26 mouse cellular contexts compared by ENCODE assay signal in the genomic region with DNA sequence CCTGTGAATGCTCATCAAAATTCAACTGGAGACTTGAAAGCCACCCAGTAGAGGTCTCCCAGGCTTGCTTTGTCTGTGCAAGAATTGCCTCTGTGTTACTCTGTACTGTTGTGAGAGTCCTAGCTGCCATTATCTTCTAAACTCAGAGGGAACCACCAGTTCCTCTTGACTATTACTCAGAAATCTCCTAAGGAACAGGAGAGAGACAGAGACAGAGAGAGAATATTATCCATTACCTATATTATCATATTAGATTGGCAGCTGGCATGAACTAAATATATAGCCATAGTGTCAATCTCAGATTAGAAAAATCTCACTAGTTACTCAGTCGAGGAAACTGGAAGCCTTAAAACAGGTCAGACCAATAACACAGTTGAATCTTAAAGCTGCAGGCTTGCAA.
"Had no signal": no experiment of that assay in that cellular context is flagged by ENCODE, and none has a peak within 500 bp of the region (broad histone marks: within the 10 kb centered on the region; RNA-seq: fewer than 3 reads in every experiment).

No protein-coding gene starts in this region.

- H3K9ac ChIP-seq: embryonic facial prominence, embryonic 12.5 days; embryonic facial prominence, embryonic 13.5 days; embryonic facial prominence, embryonic 15.5 days; forebrain, embryonic 12.5 days; forebrain, embryonic 13.5 days; forebrain, embryonic 15.5 days; forebrain, postnatal 0 days had no signal

- H3K9me3 ChIP-seq: embryonic facial prominence, embryonic 10.5 days; embryonic facial prominence, embryonic 12.5 days; embryonic facial prominence, embryonic 13.5 days; embryonic facial prominence, embryonic 15.5 days; forebrain, embryonic 10.5 days; forebrain, embryonic 12.5 days; forebrain, embryonic 13.5 days; forebrain, embryonic 15.5 days; heart, embryonic 10.5 days had no signal

- H3K36me3 ChIP-seq: embryonic facial prominence, embryonic 10.5 days; embryonic facial prominence, embryonic 12.5 days; embryonic facial prominence, embryonic 13.5 days; embryonic facial prominence, embryonic 15.5 days; forebrain, embryonic 10.5 days; forebrain, embryonic 12.5 days; forebrain, embryonic 15.5 days; heart, embryonic 10.5 days had no signal

- H3K27me3 ChIP-seq: forebrain, embryonic 13.5 days; forebrain, embryonic 15.5 days had no signal

- DNase-seq: cerebellum, postnatal 10 days; cerebellum, postnatal 14 days; cerebellum, postnatal 25 days; cerebellum, postnatal 36 days; embryo, embryonic 11 days; forebrain, postnatal 0 days; gastrocnemius, adult 2 months; gastrocnemius, postnatal 10 days; gastrocnemius, postnatal 14 days; gastrocnemius, postnatal 25 days; gastrocnemius, postnatal 36 days; heart, adult 11 months; heart, adult 18-20 months; heart, adult 2 months had no signal

- H3K4me3 ChIP-seq: embryonic facial prominence, embryonic 10.5 days; embryonic facial prominence, embryonic 12.5 days; embryonic facial prominence, embryonic 13.5 days; embryonic facial prominence, embryonic 15.5 days; erythroblast, embryonic 14.5 days; forebrain, embryonic 10.5 days; forebrain, embryonic 12.5 days; forebrain, embryonic 13.5 days; forebrain, embryonic 15.5 days; gastrocnemius, adult 2 months; heart, adult 2 months; heart, embryonic 10.5 days had no signal

- H3K4me1 ChIP-seq: embryonic facial prominence, embryonic 10.5 days; embryonic facial prominence, embryonic 12.5 days; embryonic facial prominence, embryonic 13.5 days; embryonic facial prominence, embryonic 15.5 days; forebrain, embryonic 10.5 days; forebrain, embryonic 12.5 days; forebrain, embryonic 13.5 days; forebrain, embryonic 15.5 days; heart, embryonic 10.5 days had no signal

- H3K27ac ChIP-seq: embryonic facial prominence, embryonic 10.5 days; embryonic facial prominence, embryonic 12.5 days; embryonic facial prominence, embryonic 13.5 days; embryonic facial prominence, embryonic 15.5 days; forebrain, embryonic 10.5 days; forebrain, embryonic 12.5 days; forebrain, embryonic 13.5 days; forebrain, embryonic 15.5 days; gastrocnemius, adult 2 months; heart, adult 2 months; heart, embryonic 10.5 days had no signal

- ATAC-seq: forebrain, embryonic 13.5 days; forebrain, embryonic 14.5 days; forebrain, embryonic 15.5 days; forebrain, embryonic 16.5 days; forebrain, postnatal 0 days had no signal
